Mouse (Mus musculus) hindbrain, embryonic 13.5 days (tissue): ENCODE data around the gene Galnt7. TPM values are rescaled to one million over a fixed set of nuclear protein-coding genes. Genes with fewer than 3 reads are reported as not detected.
A peak's percentile ranks its signal among the peaks of the same experiment; 100 is the strongest.

Experiments used
- ATAC-seq: fragments of 200-750 bp; cut with Nextera tagmentation; 2 replicates; pipeline ENCODE4 v1.8.0; 2017; ENCODE audit warnings: moderate TSS enrichment; ENCODE audit not compliant: low FRiP score
- H3K27ac ChIP-seq: fragments of 300-500 bp; sonication (generic); 2 replicates; pipeline ENCODE4 v1.5.1; 2015; ENCODE audit warnings: inconsistent platforms, mild to moderate bottlenecking, moderate library complexity
- H3K27me3 ChIP-seq: fragments of 300-500 bp; sonication (generic); 2 replicates; pipeline ENCODE4 v1.6.1; 2015; ENCODE audit warnings: mild to moderate bottlenecking, inconsistent platforms
- H3K36me3 ChIP-seq: fragments of 300-500 bp; sonication (generic); 2 replicates; pipeline ENCODE4 v1.6.1; 2015; ENCODE audit warnings: mild to moderate bottlenecking, inconsistent platforms
- H3K4me1 ChIP-seq: fragments of 300-500 bp; sonication (generic); replicated peaks from 2 replicates; pipeline ENCODE4 v1.6.1; 2015; ENCODE audit warnings: inconsistent platforms
- H3K4me2 ChIP-seq: fragments of 300-500 bp; sonication (generic); 2 replicates; pipeline ENCODE4 v1.6.1; 2015; ENCODE audit warnings: inconsistent platforms, mild to moderate bottlenecking, moderate library complexity
- H3K4me3 ChIP-seq: fragments of 300-500 bp; sonication (generic); 2 replicates; pipeline ENCODE4 v1.5.1; 2015; ENCODE audit warnings: mild to moderate bottlenecking, inconsistent platforms
- H3K9ac ChIP-seq: fragments of 300-500 bp; sonication (generic); 2 replicates; pipeline ENCODE4 v1.6.1; 2015; ENCODE audit warnings: mild to moderate bottlenecking, inconsistent platforms
- H3K9me3 ChIP-seq: fragments of 300-500 bp; sonication (generic); 2 replicates; pipeline ENCODE4 v1.6.1; 2016; ENCODE audit warnings: inconsistent platforms
- WGBS: fragments of 180-500 bp; shearing (Covaris S2); methylation state at CpG from one replicate; pipeline ENCODE4 v1.1.7; 2015; 5-methylcytosine and 5-hydroxymethylcytosine counted together
- polyA plus RNA-seq: library from polyadenylated mRNA; unstranded; fragments of >200 nt; fragmentation: Nextera tagmentation; extraction: Ambion mirVana; gene quantifications from 2 replicates; pipeline ENCODE4 v1.2.1, GENCODE M21; 2015

The Galnt7 gene
- polyA plus RNA-seq, 1 experiment from 2014 or later = 12.6 TPM

DNA sequence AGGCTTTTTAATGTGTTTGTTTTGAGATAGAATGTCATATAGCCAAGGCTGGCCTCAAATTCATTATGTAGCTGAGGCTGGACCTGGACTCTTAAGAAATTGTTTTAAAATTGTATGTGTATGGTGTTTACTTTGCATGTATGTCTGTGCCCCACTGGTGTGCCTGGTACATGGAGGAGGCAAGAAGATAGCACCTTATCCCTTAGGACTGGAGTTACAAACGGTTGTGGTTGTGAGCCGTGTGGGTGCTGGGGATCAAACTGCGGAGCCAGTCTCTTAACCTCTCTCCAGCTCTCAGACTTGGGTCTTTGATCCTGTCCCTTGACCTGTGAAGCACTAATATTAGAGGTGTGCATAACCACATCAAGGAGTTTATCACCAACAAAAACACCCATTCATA, 106.0 kb downstream of the Galnt7 start:
- WGBS = 94% methylated on average over 3 of the region's 3 CpGs
- Histone ChIP-seq H3K4me3 (no peak overlapping the region), H3K36me3 (no peaks in the 10 kb centered on the region), H3K4me2 (no peak overlapping the region), H3K4me1 (peaks cover 7% of the 10 kb centered on the region), H3K9me3 (no peaks in the 10 kb centered on the region), H3K27ac (no peak overlapping the region), H3K9ac (no peak overlapping the region), H3K27me3 (no peaks in the 10 kb centered on the region)
- no peak for ATAC-seq

DNA sequence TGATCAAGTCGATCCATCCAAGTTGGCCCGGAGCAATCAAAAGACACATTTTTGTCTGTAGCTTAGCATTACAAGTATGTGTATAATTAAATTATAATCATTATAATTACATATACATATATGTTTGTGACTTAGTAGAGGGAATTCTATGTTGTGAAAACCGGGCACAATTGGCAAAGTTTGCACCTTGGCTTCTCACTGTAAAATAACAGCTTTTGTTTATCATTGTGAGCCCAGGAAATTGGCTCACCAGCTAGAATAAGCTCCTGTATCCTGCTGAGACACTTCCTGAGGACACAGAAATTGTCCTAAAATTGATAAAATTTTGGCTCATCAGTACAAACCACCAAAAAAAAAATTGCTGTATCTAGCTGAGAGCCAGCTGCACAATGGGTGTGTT, 106.4 kb downstream of the Galnt7 start:
- Histone ChIP-seq H3K27me3 (no peaks in the 10 kb centered on the region), H3K4me2 (no peak overlapping the region), H3K9ac (no peak overlapping the region), H3K36me3 (no peaks in the 10 kb centered on the region), H3K4me1 (peaks cover 7% of the 10 kb centered on the region), H3K27ac (no peak overlapping the region), H3K4me3 (no peak overlapping the region), H3K9me3 (no peaks in the 10 kb centered on the region)
- no peak for ATAC-seq
- WGBS = 87% methylated on average over 3 of the region's 3 CpGs

DNA sequence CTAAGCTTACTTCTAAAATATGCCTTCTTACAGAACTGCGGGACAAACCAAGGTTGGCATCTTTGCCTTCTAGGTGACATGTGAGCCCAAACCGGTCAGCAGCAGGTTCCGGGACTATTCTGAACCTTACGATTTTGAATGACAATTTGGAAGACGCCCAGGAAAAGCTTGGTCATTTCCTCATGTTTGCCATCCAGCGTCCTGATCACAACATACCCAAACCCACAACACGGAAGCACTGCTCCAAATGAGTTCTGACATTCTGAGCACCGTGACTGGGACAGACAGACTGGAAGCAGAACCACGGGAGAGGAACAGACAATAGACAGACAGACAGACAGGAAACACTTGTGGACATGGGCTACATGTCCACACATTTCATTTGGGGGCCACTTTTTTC, 111.4 kb downstream of the Galnt7 start:
- Histone ChIP-seq H3K27ac (no peak overlapping the region), H3K4me1 (no peaks in the 10 kb centered on the region; the same call in 1 of the 2 replicates), H3K4me3 (no peak overlapping the region), H3K9me3 (no peaks in the 10 kb centered on the region), H3K9ac (no peak overlapping the region), H3K27me3 (no peaks in the 10 kb centered on the region), H3K36me3 (peaks cover under 1% of the 10 kb centered on the region; the same call in 1 of the 2 replicates), H3K4me2 (no peak overlapping the region)
- 88% methylated on average over 9 of the region's 9 CpGs for WGBS
- no peak for ATAC-seq

- H3K9ac ChIP-seq = no peak overlapping the region
- no peak overlapping the region for H3K4me2 ChIP-seq
- no peak overlapping the region for H3K27ac ChIP-seq
- no peak overlapping the region for H3K4me3 ChIP-seq
- WGBS = 95% methylated on average over 11 of the region's 11 CpGs
- H3K4me1 ChIP-seq = no peaks in the 10 kb centered on the region; the same call in 1 of the 2 replicates
- H3K27me3 ChIP-seq = no peaks in the 10 kb centered on the region
- H3K36me3 ChIP-seq = peaks cover 5% of the 10 kb centered on the region; the same call in 1 of the 2 replicates
- no peaks in the 10 kb centered on the region for H3K9me3 ChIP-seq
- ATAC-seq = no peak
Measured at GRCm38 (mm10) chr8:57540951-57541350, 111.9 kb downstream of the Galnt7 start.

- ATAC-seq = peak; percentile 73
- H3K36me3 ChIP-seq = peaks cover 12% of the 10 kb centered on the region
- H3K27ac ChIP-seq = no peak overlapping the region
- H3K27me3 ChIP-seq = no peaks in the 10 kb centered on the region
- 47% methylated on average over 12 of the region's 12 CpGs for WGBS
- H3K9ac ChIP-seq = no peak overlapping the region
- H3K4me1 ChIP-seq = no peaks in the 10 kb centered on the region; the same call in 1 of the 2 replicates
- H3K4me3 ChIP-seq = no peak overlapping the region
- no peaks in the 10 kb centered on the region for H3K9me3 ChIP-seq
- H3K4me2 ChIP-seq = no peak overlapping the region
Measured at GRCm38 (mm10) chr8:57540110-57540838, 112.6 kb downstream of the Galnt7 start.

GRCm38 (mm10) chr8:57538601-57539000, 114.2 kb downstream of the Galnt7 start:
- H3K4me1 ChIP-seq = no peaks in the 10 kb centered on the region; the same call in 1 of the 2 replicates
- no peaks in the 10 kb centered on the region for H3K27me3 ChIP-seq
- H3K4me2 ChIP-seq = no peak overlapping the region
- 91% methylated on average over 7 of the region's 7 CpGs for WGBS
- no peak overlapping the region for H3K27ac ChIP-seq
- no peak overlapping the region for H3K9ac ChIP-seq
- peaks cover 17% of the 10 kb centered on the region for H3K36me3 ChIP-seq
- H3K4me3 ChIP-seq = no peak overlapping the region
- ATAC-seq = no peak
- H3K9me3 ChIP-seq = no peaks in the 10 kb centered on the region

GRCm38 (mm10) chr8:57536167-57536566, 116.7 kb downstream of the Galnt7 start:
- Histone ChIP-seq H3K27ac (no peak overlapping the region), H3K36me3 (peaks cover 17% of the 10 kb centered on the region), H3K9me3 (no peaks in the 10 kb centered on the region), H3K4me1 (no peaks in the 10 kb centered on the region; the same call in 1 of the 2 replicates), H3K27me3 (no peaks in the 10 kb centered on the region), H3K4me3 (no peak overlapping the region), H3K9ac (no peak overlapping the region), H3K4me2 (no peak overlapping the region)
- ATAC-seq = no peak
- WGBS = 92% methylated on average over 6 of the region's 6 CpGs

DNA sequence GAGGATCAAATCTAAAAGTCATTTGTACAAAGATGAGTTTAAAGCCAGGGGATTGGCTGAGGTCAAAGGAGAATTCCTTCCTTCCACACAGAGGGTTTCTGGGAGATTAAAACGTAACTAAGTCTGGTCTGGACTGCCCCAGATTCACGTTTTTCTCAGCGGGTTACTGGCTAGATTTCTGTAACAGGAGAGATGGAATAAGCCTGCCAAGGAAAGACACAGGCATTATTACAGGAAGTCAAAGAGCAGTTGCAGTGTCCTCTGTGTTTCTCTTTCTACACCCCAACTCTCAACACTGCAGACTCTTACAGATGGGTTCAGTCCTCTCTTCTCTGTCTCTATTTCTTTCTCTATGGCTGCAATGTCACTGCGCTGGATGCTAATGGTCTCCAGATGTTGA, 118.3 kb downstream of the Galnt7 start:
- Histone ChIP-seq H3K4me1 (no peaks in the 10 kb centered on the region), H3K27ac (no peak overlapping the region), H3K9ac (no peak overlapping the region), H3K4me2 (no peak overlapping the region), H3K27me3 (no peaks in the 10 kb centered on the region), H3K36me3 (peaks cover 17% of the 10 kb centered on the region), H3K4me3 (no peak overlapping the region), H3K9me3 (no peaks in the 10 kb centered on the region)
- 90% methylated on average over 4 of the region's 4 CpGs for WGBS
- ATAC-seq = no peak

DNA sequence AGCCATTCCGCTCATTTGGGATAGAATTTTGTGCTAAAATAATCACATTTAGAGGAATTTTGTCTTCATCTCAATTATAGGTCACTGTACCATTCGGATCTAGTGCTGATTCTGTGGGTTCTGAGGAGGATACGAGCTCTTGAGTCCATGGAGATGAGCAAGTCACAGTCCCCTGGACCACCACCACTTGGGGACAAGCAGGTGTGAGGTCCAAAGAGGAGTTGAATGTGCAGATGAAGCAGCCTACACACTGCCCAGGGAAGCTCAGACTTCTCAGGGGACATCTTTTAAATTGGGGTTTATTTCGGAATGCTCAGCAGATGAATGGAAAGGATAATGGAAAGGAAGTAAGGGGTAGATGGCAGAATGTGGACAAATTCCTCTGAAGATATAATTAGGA, 119.7 kb downstream of the Galnt7 start:
- ATAC-seq = no peak
- Histone ChIP-seq H3K4me1 (no peaks in the 10 kb centered on the region), H3K4me3 (no peak overlapping the region), H3K4me2 (no peak overlapping the region), H3K9ac (no peak overlapping the region), H3K36me3 (peaks cover 17% of the 10 kb centered on the region), H3K27me3 (no peaks in the 10 kb centered on the region), H3K27ac (no peak overlapping the region), H3K9me3 (no peaks in the 10 kb centered on the region)
- WGBS = 93% methylated on average over 4 of the region's 4 CpGs

DNA sequence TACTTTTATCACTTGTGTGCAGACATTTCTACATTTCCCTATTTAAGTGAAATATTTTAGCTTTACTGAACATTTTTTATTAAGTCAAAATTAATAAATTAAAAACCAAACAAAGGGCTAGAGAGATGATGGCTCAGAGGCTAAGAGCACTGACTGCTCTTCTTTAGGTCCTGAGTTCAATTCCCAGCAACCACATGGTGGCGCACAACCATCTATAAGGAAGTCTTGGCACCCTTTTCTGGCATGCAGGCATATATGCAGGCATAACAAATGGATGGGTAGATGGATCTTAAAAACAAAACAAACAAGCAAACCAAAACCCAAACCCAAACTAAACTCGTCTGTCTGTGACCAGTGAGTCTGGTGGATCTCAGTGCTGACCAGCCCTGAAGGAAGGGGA, 120.6 kb downstream of the Galnt7 start:
- Histone ChIP-seq H3K4me1 (no peaks in the 10 kb centered on the region), H3K27ac (no peak overlapping the region), H3K27me3 (no peaks in the 10 kb centered on the region), H3K4me3 (no peak overlapping the region), H3K9ac (no peak overlapping the region), H3K36me3 (peaks cover 17% of the 10 kb centered on the region), H3K9me3 (no peaks in the 10 kb centered on the region), H3K4me2 (no peak overlapping the region)
- WGBS = 49% methylated on average over 2 of the region's 2 CpGs
- no peak for ATAC-seq

DNA sequence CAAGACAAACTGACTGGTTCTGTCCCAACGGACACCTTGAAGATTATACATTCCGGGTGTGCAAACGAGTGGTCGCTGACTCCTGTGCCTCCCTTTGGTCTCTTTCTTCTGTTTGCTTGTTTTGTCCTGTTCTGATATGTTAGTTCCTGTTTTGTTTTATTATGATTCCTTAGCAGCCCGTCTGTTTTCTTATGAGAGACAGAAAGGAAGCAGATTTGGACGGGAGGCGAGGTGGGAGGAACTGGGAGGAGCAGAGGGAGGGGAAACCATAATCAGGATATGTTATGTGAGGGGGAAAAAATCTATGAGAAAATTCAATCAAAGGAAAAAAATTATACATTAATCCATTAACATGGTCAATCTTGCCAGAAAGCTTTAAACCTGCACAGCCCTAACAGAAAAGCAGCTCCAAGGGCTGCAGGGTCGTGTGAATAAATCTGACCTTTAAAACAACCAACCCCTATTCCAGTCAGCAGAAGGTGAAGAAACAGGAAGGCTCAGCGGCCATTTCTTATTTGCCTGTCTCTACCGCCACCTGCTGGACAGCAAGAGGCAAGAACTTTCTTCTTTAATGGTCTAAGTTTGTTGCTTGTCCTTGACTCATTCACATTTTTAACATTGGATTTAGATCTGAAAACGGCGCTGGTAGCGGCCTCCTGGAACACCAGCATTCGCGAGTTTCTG, 122.0 kb downstream of the Galnt7 start:
- no peak overlapping the region for H3K27ac ChIP-seq
- no peak overlapping the region for H3K9ac ChIP-seq
- no peaks in the 10 kb centered on the region for H3K4me1 ChIP-seq
- H3K4me3 ChIP-seq = no peak overlapping the region
- H3K4me2 ChIP-seq = 0 out of 2 replicates have a peak overlapping the region, but pooled peaks have one; percentile 0
- peaks cover 10% of the 10 kb centered on the region for H3K36me3 ChIP-seq
- 32% methylated on average over 15 of the region's 15 CpGs for WGBS
- ATAC-seq = peak; percentile 69
- no peaks in the 10 kb centered on the region for H3K9me3 ChIP-seq
- no peaks in the 10 kb centered on the region for H3K27me3 ChIP-seq

GRCm38 (mm10) chr8:57530238-57530637, 122.6 kb downstream of the Galnt7 start:
- Histone ChIP-seq H3K27ac (no peak overlapping the region), H3K9ac (no peak overlapping the region), H3K36me3 (peaks cover 4% of the 10 kb centered on the region), H3K4me3 (no peak overlapping the region), H3K4me2 (no peak overlapping the region), H3K4me1 (no peaks in the 10 kb centered on the region), H3K9me3 (no peaks in the 10 kb centered on the region), H3K27me3 (no peaks in the 10 kb centered on the region)
- WGBS = 89% methylated on average over 13 of the region's 13 CpGs
- ATAC-seq = 0 out of 2 replicates have a peak, but pooled peaks have one; percentile 8
